Mouse (Mus musculus): ENCODE results near the gene Sipa1l3.

GRCm38 (mm10) chr7:29517178-29517577, 1.3 kb downstream of the Sipa1l3 start:
- TF ChIP-seq USF1 (IDR thresholded peaks at IDR 0.05; ENCODE audit: low read depth) (no peak), MAX (IDR thresholded peaks at IDR 0.05; ENCODE audit: low read depth) (no peak), POLR2A (IDR thresholded peaks at IDR 0.05; ENCODE audit: insufficient read length, low read depth) (no peak), MYOD1 (IDR thresholded peaks at IDR 0.05; ENCODE audit: control insufficient read depth in 1 of 3, insufficient read length in 2 of 3, low read depth in 2 of 3) (no peak), TCF3 (IDR thresholded peaks at IDR 0.05; ENCODE audit: insufficient read length, low read depth) (no peak), CEBPB (IDR thresholded peaks at IDR 0.05; ENCODE audit: insufficient read depth, poor library complexity, severe bottlenecking) (no peak)
